8 mouse cellular contexts compared by ENCODE assay signal in the genomic region with DNA sequence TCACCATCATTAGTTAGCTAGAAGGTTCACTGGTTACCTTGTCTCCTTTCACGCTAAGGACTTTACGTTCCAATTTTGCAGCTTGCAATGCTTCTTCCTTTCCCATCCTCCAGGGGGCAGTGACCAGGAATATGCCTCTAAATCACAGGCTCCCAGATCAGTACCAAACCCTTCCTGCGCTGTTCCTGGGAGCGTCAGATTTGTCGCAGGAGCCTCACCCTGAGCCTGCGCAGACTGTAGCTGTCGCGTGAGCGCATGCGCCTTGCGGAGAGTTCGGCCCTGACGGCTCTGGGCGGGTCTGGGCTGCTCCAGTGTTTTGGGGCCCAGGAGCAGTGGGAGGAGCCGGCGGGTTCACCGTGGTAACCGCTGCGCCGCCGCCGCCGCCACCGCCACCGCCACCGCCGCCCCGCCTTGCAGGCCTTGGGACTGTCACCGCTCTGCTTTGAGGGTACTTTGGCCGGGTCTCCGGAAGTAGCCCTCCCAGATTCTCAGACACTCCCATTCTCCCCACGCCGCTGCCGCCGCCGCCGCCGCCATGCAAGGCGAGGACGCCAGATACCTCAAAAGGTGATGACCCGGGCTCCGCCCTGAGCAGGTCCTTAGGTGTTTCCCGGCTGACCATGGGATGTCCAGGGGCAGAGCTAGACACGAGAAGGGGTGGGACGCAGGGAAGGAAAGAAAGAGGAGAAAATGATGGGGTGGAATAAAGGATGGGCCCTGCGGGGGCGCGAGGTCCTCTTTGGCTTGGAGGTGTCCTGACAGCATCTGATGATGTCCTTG. TPM values are rescaled to one million over a fixed set of nuclear protein-coding genes. Genes with fewer than 3 reads are reported as not detected.
DNase-seq lines count a peak whose midpoint lies in the region; ATAC-seq lines count a peak whose summit lies in the region.

A gene (plus strand): TSS at position 248 of the 780 bp plus-strand sequence.

- H3K9ac ChIP-seq in hindbrain, embryonic 15.5 days, result peak within 1 kb of the TSS; percentile 91

- H3K4me2 ChIP-seq in hindbrain, embryonic 15.5 days, result peak within 1 kb of the TSS; percentile 68

- WGBS in hindbrain, embryonic 15.5 days, result under 1% methylated on average over 42 of the region's 48 CpGs

- H3K9me3 ChIP-seq in hindbrain, embryonic 15.5 days, result peaks cover 5% of the 10 kb centered on the region; the same call in 1 of the 2 replicates

- DNase-seq in T-cell, adult 2 months (ENCODE audit: low spot score), result peak; percentile 93
- peak; percentile 99 for DNase-seq in cerebellum, postnatal 36 days
- DNase-seq in frontal cortex, postnatal 36 days (ENCODE audit: low spot score in 2 of 2), result peak; percentile 99
- peak; percentile 98 for DNase-seq in left cerebral cortex, adult 11 months (ENCODE audit: low spot score)
- peak; percentile 98 to 99 for DNase-seq in lung, postnatal 4 days
- peak; percentile 99 for DNase-seq in retina, postnatal 7 days (ENCODE audit: low read depth, low spot score)
- peak; percentile 87 for DNase-seq in urinary bladder, adult 2 months (ENCODE audit: low spot score)

- peak within 1 kb of the TSS; percentile 87 for H3K27ac ChIP-seq in hindbrain, embryonic 15.5 days (replicated peaks)

- 0 out of 2 replicates have a peak, but pooled peaks cover 2% of the 10 kb centered on the region for H3K4me1 ChIP-seq in hindbrain, embryonic 15.5 days (replicated peaks)

- peak within 1 kb of the TSS; percentile 90 for H3K4me3 ChIP-seq in hindbrain, embryonic 15.5 days

- peak; percentile 100 for ATAC-seq in hindbrain, embryonic 15.5 days (ENCODE audit: low FRiP score, low read depth)

- H3K27me3 ChIP-seq in hindbrain, embryonic 15.5 days, result no peaks in the 10 kb centered on the region

- peaks cover 13% of the 10 kb centered on the region for H3K36me3 ChIP-seq in hindbrain, embryonic 15.5 days

RNA-seq across cellular contexts. Expression of the gene that starts here (rescaled TPM):
- polyA plus RNA-seq in hindbrain, embryonic 15.5 days (2015; fragmentation: Nextera tagmentation; extraction: Ambion mirVana), result 122 and 127 TPM in 2 replicates
- 15.7 and 19.0 TPM in 2 replicates for polyA plus RNA-seq in urinary bladder, adult 2 months (2012; rRNA removed)

Comparison
In these comparisons a context has a peak if more than half of its experiments do, and no peak if none do; other contexts are left out.
1. Peak in every context shown above with its lines: DNase-seq, ATAC-seq, H3K4me3 ChIP-seq and H3K27ac ChIP-seq.